Mouse (Mus musculus) cortical plate, adult 2 months (tissue): ENCODE data around the gene Dnaja4. TPM values are rescaled to one million over a fixed set of nuclear protein-coding genes. Genes with fewer than 3 reads are reported as not detected.

Experiments used
- H3K27ac ChIP-seq: fragments of 200-500 bp; 2 replicates; pipeline ENCODE4 v1.5.1; 2012; ENCODE audit warnings: low read length, control low read depth, inconsistent platforms; ENCODE audit not compliant: insufficient read depth
- H3K4me1 ChIP-seq: fragments of 200-500 bp; 2 replicates; pipeline ENCODE4 v1.6.1; 2011; ENCODE audit warnings: low read length; ENCODE audit not compliant: control insufficient read depth, insufficient read depth
- H3K4me3 ChIP-seq: fragments of 200-500 bp; 2 replicates; pipeline ENCODE4 v1.5.1; 2011; ENCODE audit warnings: mild to moderate bottlenecking, low read length, control low read depth; ENCODE audit not compliant: insufficient read depth
- CTCF ChIP-seq: fragments of 200-500 bp; IDR thresholded peaks from 2 replicates; pipeline ENCODE4 v1.5.1; 2011; ENCODE audit warnings: mild to moderate bottlenecking, control low read depth, low read length; ENCODE audit not compliant: insufficient read depth; ENCODE audit errors: extremely low read depth
- POLR2A ChIP-seq: fragments of 200-500 bp; IDR thresholded peaks from 2 replicates; pipeline ENCODE4 v1.6.1; 2011; ENCODE audit warnings: mild to moderate bottlenecking, low read length, control low read depth; ENCODE audit not compliant: insufficient read depth; ENCODE audit errors: extremely low read depth
- polyA plus RNA-seq: library from polyadenylated mRNA; depleted of rRNA; stranded (reverse); fragments of >200 nt; gene quantifications from 2 replicates; pipeline ENCODE4 v1.2.3, GENCODE M21; 2012; rRNA removed

Dnaja4 gene
- 41.3 and 44.3 TPM in 2 replicates for polyA plus RNA-seq

GRCm38 (mm10) chr9:54698318-54699086, at the start of gene Dnaja4:
Dnaja4 (plus strand) TSS chr9:54698873.
- Histone ChIP-seq H3K4me1 (peaks cover 8% of the 10 kb centered on the region; the same call in 1 of the 2 replicates), H3K4me3 (peak within 1 kb of the TSS; percentile 71), H3K27ac (peak within 1 kb of the TSS; percentile 92)
- no peak for TF ChIP-seq POLR2A
- no peak for TF ChIP-seq CTCF

DNA sequence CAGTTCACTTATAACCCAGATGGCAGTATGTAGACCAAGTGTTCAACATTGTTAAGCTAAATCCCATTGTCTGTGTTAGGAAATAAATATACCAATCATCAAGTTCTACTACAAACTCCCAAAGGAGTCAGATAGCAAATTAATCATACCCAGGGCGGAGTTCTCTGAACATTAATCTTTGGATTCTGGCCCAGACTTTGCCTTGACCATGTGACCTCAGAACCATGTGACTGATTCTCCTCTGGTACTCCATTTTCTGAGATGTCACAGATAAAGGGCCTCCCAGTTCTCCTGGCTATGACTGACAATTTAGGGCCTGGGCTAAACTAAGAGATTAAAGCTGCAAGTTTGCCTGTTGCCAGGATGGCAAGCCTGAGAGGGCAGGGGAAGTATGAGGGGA, 49.3 kb upstream of the Dnaja4 start:
- no peak for TF ChIP-seq CTCF
- no peak for TF ChIP-seq POLR2A
- no peak overlapping the region for H3K27ac ChIP-seq
- H3K4me1 ChIP-seq = no peaks in the 10 kb centered on the region
- H3K4me3 ChIP-seq = no peak overlapping the region

DNA sequence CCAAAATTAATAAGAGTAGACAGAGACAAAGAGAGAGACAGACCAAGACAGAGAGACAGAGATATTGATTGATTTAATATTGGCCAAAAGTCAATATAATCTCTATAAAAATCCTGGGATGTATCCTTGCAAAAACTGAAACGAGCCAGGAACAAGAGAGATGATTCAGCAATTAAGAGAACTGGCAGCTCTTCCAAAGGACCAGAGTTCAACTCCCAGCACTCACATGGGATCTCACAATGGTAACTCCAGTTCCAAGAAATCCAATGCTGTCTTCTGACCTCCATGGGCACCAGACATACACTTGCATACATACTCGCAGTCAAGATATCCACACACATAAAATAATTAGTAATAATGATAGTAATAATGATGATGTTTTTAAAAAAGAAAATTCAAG, 45.9 kb upstream of the Dnaja4 start:
- H3K27ac ChIP-seq = no peak overlapping the region
- TF ChIP-seq POLR2A = no peak
- TF ChIP-seq CTCF = no peak
- no peak overlapping the region for H3K4me3 ChIP-seq
- no peaks in the 10 kb centered on the region for H3K4me1 ChIP-seq

DNA sequence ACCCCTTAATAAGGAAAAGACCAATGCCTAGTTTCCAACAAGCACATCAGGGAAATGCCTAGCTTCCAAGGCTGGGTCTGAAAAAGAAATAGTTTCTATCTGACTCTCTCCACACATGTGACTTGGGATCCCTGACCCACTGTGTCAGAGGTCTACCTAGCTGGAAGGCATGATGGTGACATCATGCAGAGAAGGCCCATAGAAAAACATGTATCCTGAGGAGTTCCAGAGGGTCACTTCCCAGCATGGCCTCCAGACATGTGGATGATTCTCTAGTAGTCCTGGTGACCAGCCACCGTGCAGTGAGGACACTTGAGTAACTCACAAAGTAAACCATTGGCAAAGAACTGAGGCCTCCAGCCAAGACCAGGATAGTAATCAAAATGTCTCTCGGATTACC, 42.8 kb upstream of the Dnaja4 start:
- Histone ChIP-seq H3K4me1 (no peaks in the 10 kb centered on the region), H3K27ac (no peak overlapping the region), H3K4me3 (no peak overlapping the region)
- TF ChIP-seq CTCF = no peak
- no peak for TF ChIP-seq POLR2A

GRCm38 (mm10) chr9:54656402-54656801, 42.3 kb upstream of the Dnaja4 start:
- Histone ChIP-seq H3K4me1 (no peaks in the 10 kb centered on the region), H3K4me3 (no peak overlapping the region), H3K27ac (no peak overlapping the region)
- TF ChIP-seq POLR2A (no peak), CTCF (no peak)

DNA sequence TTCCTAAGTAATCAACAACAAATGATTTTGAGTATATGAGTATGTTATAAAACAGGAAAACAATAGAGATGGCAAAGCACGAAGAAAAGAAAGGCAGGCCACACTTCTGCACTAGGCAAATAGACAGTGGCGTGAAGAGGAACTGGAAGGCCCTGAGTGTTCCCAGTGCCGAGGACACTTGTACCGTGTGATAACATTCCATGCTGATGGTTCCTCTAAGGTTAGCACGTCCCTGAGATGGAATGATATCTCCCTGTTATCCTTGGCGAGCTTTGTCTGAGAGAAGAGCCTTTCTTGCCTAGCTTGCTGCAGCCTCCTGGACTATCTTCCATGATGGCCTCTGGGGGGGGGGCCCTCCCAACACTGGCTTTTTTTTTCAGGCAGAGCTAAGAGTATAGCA, 39.9 kb upstream of the Dnaja4 start:
- Histone ChIP-seq H3K4me3 (no peak overlapping the region), H3K27ac (no peak overlapping the region), H3K4me1 (no peaks in the 10 kb centered on the region)
- TF ChIP-seq POLR2A (no peak), CTCF (no peak)

DNA sequence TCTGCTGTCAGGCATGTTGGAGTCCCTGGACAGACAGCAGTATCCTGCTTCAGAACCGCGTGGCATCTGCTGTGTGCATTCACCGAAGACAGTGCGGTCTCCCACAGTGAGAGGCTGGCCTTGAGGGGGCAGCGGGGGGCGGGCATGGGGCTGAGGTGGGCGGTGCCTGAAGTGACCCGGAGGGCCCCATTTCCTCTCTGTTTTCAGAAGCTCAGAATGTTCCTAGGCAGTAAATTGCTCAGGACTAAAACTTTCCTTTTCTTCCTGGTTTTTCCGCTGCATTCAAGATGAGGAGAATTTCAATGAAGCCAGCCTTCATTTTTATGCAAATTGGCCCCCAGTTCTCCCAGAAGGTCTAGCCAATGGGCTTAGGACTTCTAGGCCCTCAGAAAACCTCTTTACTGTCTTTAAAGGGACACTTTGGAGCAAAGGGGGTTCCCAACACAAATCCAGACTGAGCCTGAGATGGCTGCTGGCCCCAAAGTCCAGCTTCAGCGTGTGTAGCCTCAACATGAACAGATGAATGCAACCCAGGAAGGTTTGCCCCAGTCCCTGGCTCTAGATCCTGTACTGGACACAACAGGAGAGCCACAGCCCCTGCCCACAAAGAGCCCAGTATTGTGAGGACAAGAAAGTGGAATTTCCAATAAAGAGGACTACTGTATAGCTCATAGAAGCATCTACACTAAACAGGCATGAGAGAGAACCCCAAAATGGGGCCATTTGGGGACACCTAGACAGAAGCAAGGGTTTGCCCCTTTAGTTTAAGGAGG, 36.9 kb upstream of the Dnaja4 start, which contains the start of gene Acsbg1:
Acsbg1 (minus strand) TSS at position 266 of the 773 bp plus-strand sequence.
- Histone ChIP-seq H3K4me1 (no peaks in the 10 kb centered on the region), H3K4me3 (peak within 1 kb of the TSS; percentile 24), H3K27ac (peak within 1 kb of the TSS; percentile 88; the same call in 1 of the 2 replicates)
- TF ChIP-seq POLR2A (0 out of 2 replicates have a peak, but pooled peaks have one; percentile 19), CTCF (no peak)

- H3K4me1 ChIP-seq = peaks cover 3% of the 10 kb centered on the region
- no peak overlapping the region for H3K4me3 ChIP-seq
- no peak overlapping the region for H3K27ac ChIP-seq
- TF ChIP-seq CTCF (no peak), POLR2A (no peak)
Observed at GRCm38 (mm10) chr9:54664358-54664757, 34.3 kb upstream of the Dnaja4 start.

- TF ChIP-seq CTCF (no peak), POLR2A (no peak)
- Histone ChIP-seq H3K4me3 (no peak overlapping the region), H3K27ac (no peak overlapping the region), H3K4me1 (peaks cover 3% of the 10 kb centered on the region)
Observed at GRCm38 (mm10) chr9:54666116-54666515, 32.6 kb upstream of the Dnaja4 start.

DNA sequence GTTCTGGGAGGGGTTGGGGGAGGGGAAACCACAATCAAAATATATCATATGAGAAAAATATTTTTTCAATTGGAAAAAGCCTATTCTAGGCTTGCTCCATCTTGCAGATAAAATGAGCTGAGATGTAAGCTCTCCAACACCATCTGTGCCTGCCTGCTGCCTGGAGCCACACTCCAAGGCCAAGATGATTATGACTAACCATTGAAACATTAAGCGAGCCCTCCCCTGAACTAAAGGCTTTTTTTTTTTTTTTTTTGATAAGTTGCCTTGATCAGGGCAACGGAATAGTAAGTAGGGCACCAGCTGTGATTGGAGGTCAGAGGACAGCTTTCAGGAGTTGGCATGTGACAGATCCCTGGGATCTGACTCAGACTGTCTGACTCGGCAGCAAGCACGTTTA, 30.2 kb upstream of the Dnaja4 start:
- H3K4me1 ChIP-seq = peaks cover 3% of the 10 kb centered on the region
- no peak for TF ChIP-seq POLR2A
- no peak for TF ChIP-seq CTCF
- H3K27ac ChIP-seq = no peak overlapping the region
- no peak overlapping the region for H3K4me3 ChIP-seq
